Mouse (Mus musculus) small intestine, adult 2 months (tissue): ENCODE measurements around the gene Brca2. TPM values are rescaled to one million over a fixed set of nuclear protein-coding genes. Genes with fewer than 3 reads are reported as not detected.

Experiments
- H3K27ac ChIP-seq: fragments of 200-500 bp; 2 replicates; pipeline ENCODE4 v1.5.1; 2012; ENCODE audit warnings: low read depth, low read length, control low read depth, inconsistent platforms; ENCODE audit not compliant: insufficient read depth
- H3K27me3 ChIP-seq: fragments of 200-500 bp; 2 replicates; pipeline ENCODE4 v1.6.1; 2012; ENCODE audit warnings: mild to moderate bottlenecking, moderate library complexity, low read length, inconsistent platforms; ENCODE audit not compliant: control insufficient read depth, insufficient read depth
- H3K36me3 ChIP-seq: fragments of 200-500 bp; 2 replicates; pipeline ENCODE4 v1.6.1; 2012; ENCODE audit warnings: mild to moderate bottlenecking, low read length, control low read depth, inconsistent platforms; ENCODE audit not compliant: control insufficient read depth, insufficient read depth
- H3K4me1 ChIP-seq: fragments of 200-500 bp; 2 replicates; pipeline ENCODE4 v1.6.1; 2012; ENCODE audit warnings: low read length, inconsistent platforms, mixed read lengths; ENCODE audit not compliant: control insufficient read depth, insufficient read depth, insufficient read length
- H3K4me3 ChIP-seq: fragments of 200-500 bp; 2 replicates; pipeline ENCODE4 v1.5.1; 2012; ENCODE audit warnings: low read depth, mild to moderate bottlenecking, control low read depth, inconsistent platforms, low read length, moderate library complexity
- CTCF ChIP-seq: fragments of 200-500 bp; IDR thresholded peaks from 2 replicates; pipeline ENCODE4 v1.5.1; 2012; ENCODE audit warnings: low read depth, mild to moderate bottlenecking, control low read depth, inconsistent platforms, low read length, moderate library complexity, mixed read lengths; ENCODE audit not compliant: insufficient replicate concordance, insufficient read length; ENCODE audit errors: extremely low read depth
- POLR2A ChIP-seq: fragments of 200-500 bp; IDR thresholded peaks from 2 replicates; pipeline ENCODE4 v1.6.1; 2012; ENCODE audit warnings: low read depth, mild to moderate bottlenecking, control low read depth, inconsistent platforms, low read length, moderate library complexity
- WGBS: fragments of 180-500 bp; shearing (Covaris S2); methylation state at CpG from one replicate; pipeline ENCODE4 v1.1.7; 2018; 5-methylcytosine and 5-hydroxymethylcytosine counted together
- polyA plus RNA-seq: library from polyadenylated mRNA; depleted of rRNA; stranded (reverse); fragments of >200 nt; gene quantifications from 2 replicates; pipeline ENCODE4 v1.2.3, GENCODE M21; 2012

Brca2 gene
- polyA plus RNA-seq, 1 experiment = 1.8 TPM

DNA sequence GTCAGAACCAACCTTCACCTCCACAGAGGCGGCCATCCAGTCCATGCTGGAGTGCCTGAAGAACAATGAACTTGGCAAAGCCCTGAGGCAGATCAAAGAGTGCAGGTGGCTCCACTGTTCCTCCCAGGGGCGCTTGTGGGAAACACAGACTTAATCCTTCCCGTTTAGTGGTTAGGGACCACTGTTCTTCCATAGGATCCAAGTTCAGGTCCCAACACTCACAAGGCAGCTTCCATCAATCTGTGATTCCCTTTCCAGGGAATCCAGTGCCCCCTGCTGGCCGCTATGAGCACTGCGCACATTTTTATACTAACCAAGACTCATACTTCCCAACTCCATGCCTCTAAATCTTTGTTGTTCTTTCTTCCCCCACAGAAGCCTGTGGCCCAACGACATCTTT is 26.6 kb upstream of the Brca2 start:
- TF ChIP-seq CTCF (peak; percentile 82; the same call in 1 of the 2 replicates), POLR2A (no peak)
- H3K36me3 ChIP-seq = no peaks in the 10 kb centered on the region; the same call in 1 of the 2 replicates
- no peak overlapping the region for H3K27ac ChIP-seq
- H3K4me3 ChIP-seq = no peak overlapping the region
- no peaks in the 10 kb centered on the region for H3K27me3 ChIP-seq
- H3K4me1 ChIP-seq = peaks cover 2% of the 10 kb centered on the region; the same call in 1 of the 2 replicates
- WGBS = 52% methylated on average over 6 of the region's 6 CpGs

GRCm38 (mm10) chr5:150510451-150511225 is 11.8 kb upstream of the Brca2 start:
- Histone ChIP-seq H3K4me1 (no peaks in the 10 kb centered on the region), H3K4me3 (no peak overlapping the region), H3K36me3 (no peaks in the 10 kb centered on the region), H3K27ac (no peak overlapping the region), H3K27me3 (no peaks in the 10 kb centered on the region)
- TF ChIP-seq POLR2A = no peak
- no peak for TF ChIP-seq CTCF
- WGBS = 75% methylated on average over 6 of the region's 6 CpGs

DNA sequence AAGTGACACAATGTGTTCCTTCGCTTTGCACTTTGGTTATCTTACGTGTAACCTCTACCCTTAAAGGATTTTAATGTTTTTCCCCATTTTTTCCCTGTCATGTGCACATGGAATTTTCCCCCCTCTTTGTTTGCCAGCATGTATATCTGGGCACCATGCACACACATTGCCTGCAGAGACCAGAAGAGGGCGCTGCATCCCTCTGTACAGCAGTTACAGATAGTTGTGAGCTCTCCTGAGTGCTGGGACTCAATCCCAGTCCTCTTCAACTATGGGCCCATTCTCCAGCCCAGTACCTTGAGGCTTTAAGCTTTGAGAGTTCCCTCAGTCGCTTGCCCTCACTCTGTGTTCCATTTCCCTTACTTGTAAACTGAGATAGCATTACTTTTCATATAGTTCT is 9.2 kb upstream of the Brca2 start:
- no peaks in the 10 kb centered on the region for H3K4me1 ChIP-seq
- H3K36me3 ChIP-seq = no peaks in the 10 kb centered on the region
- H3K27me3 ChIP-seq = no peaks in the 10 kb centered on the region
- no peak overlapping the region for H3K4me3 ChIP-seq
- 81% methylated on average over 4 of the region's 4 CpGs for WGBS
- H3K27ac ChIP-seq = no peak overlapping the region
- TF ChIP-seq POLR2A = no peak
- TF ChIP-seq CTCF = no peak

- no peak overlapping the region for H3K27ac ChIP-seq
- no peaks in the 10 kb centered on the region for H3K27me3 ChIP-seq
- H3K4me1 ChIP-seq = no peaks in the 10 kb centered on the region
- WGBS = 74% methylated on average over 1 of the region's 1 CpGs
- no peak for TF ChIP-seq CTCF
- TF ChIP-seq POLR2A = no peak
- no peak overlapping the region for H3K4me3 ChIP-seq
- no peaks in the 10 kb centered on the region for H3K36me3 ChIP-seq
These were observed 8.4 kb upstream of the Brca2 start for GRCm38 (mm10) chr5:150514027-150514426.

- Histone ChIP-seq H3K4me1 (no peaks in the 10 kb centered on the region), H3K27me3 (no peaks in the 10 kb centered on the region), H3K4me3 (no peak within 1 kb of the TSS), H3K27ac (no peak within 1 kb of the TSS), H3K36me3 (no peaks in the 10 kb centered on the region)
- TF ChIP-seq POLR2A (no peak), CTCF (no peak)
- 60% methylated on average over 4 of the region's 4 CpGs for WGBS
These were observed 4.4 kb upstream of the Brca2 start, which contains the start of gene Zar1l for GRCm38 (mm10) chr5:150518064-150518463. Gene Zar1l (minus strand): TSS chr5:150518164.

GRCm38 (mm10) chr5:150519551-150519950 is 2.9 kb upstream of the Brca2 start:
- H3K27me3 ChIP-seq = no peaks in the 10 kb centered on the region
- TF ChIP-seq CTCF (no peak), POLR2A (no peak)
- no peak overlapping the region for H3K27ac ChIP-seq
- no peak overlapping the region for H3K4me3 ChIP-seq
- H3K36me3 ChIP-seq = no peaks in the 10 kb centered on the region
- no peaks in the 10 kb centered on the region for H3K4me1 ChIP-seq
- WGBS = 89% methylated on average over 1 of the region's 1 CpGs

DNA sequence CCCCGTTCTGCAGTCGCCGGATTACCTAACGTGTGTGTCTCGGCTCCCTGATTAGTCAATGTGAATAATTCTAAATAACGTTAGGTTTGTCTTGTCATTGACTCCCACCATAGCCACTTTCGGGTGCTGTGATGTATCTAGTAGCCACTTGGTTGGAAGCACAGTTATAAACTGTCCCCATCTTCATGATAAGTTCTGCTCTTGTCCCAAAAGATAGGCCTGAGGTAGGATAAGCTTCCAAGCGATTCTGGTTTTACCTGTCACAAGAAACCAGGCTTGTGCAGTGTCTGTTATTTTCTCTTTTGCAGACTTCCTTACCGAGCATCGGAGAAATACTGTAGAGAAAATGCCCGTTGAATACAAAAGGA is 421 bp downstream of the Brca2 start:
- no peak for TF ChIP-seq POLR2A
- TF ChIP-seq CTCF = no peak
- no peak overlapping the region for H3K27ac ChIP-seq
- H3K36me3 ChIP-seq = no peaks in the 10 kb centered on the region
- H3K27me3 ChIP-seq = no peaks in the 10 kb centered on the region
- no peaks in the 10 kb centered on the region for H3K4me1 ChIP-seq
- peak overlapping the region; percentile 88 for H3K4me3 ChIP-seq
- 2% methylated on average over 11 of the region's 11 CpGs for WGBS
